Comparison of ENCODE assay signal across 10 mouse cellular contexts in genomic region chr1:153598773-153599172, GRCm38 (mm10). TPM values are rescaled to one million over a fixed set of nuclear protein-coding genes. Genes with fewer than 3 reads are reported as not detected.
DNase-seq lines count a peak whose midpoint lies in the region; ATAC-seq lines count a peak whose summit lies in the region.
"Had no signal": no experiment of that assay in that cellular context is flagged by ENCODE, and none has a peak within 500 bp of the region (broad histone marks: within the 10 kb centered on the region; RNA-seq: fewer than 3 reads in every experiment).

No protein-coding gene starts in this region.

- ATAC-seq in kidney, embryonic 14.5 days (ENCODE audit: low FRiP score, low TSS enrichment): peak; percentile 84
- ATAC-seq in forebrain, embryonic 11.5 days (replicated peaks; ENCODE audit: low FRiP score): peak; percentile 44; the same call in 1 of the 2 replicates
- peak; percentile 67 for ATAC-seq in hindbrain, embryonic 12.5 days (ENCODE audit: low FRiP score)
- no peak for ATAC-seq in megakaryocyte progenitor cell, adult 5-6 weeks (replicated peaks; ENCODE audit: poor library complexity)
- no peak for ATAC-seq in erythroid progenitor cell, adult 5-6 weeks (replicated peaks; ENCODE audit: low FRiP score, poor library complexity, severe bottlenecking)

- no peaks in the 10 kb centered on the region for H3K9me3 ChIP-seq in kidney, embryonic 14.5 days (ENCODE audit: control insufficient read depth, low read length)
- H3K9me3 ChIP-seq in forebrain, embryonic 11.5 days (ENCODE audit: control insufficient read depth, low read length): no peaks in the 10 kb centered on the region
- H3K9me3 ChIP-seq in hindbrain, embryonic 12.5 days (replicated peaks): no peaks in the 10 kb centered on the region
- H3K9me3 ChIP-seq: embryonic facial prominence, embryonic 13.5 days had no signal

- no peaks in the 10 kb centered on the region for H3K27me3 ChIP-seq in kidney, embryonic 14.5 days (ENCODE audit: control insufficient read depth, insufficient read depth, low read length)
- H3K27me3 ChIP-seq in forebrain, embryonic 11.5 days (ENCODE audit: control insufficient read depth, insufficient read depth, low read length): no peaks in the 10 kb centered on the region
- no peaks in the 10 kb centered on the region for H3K27me3 ChIP-seq in hindbrain, embryonic 12.5 days
- H3K27me3 ChIP-seq: embryonic facial prominence, embryonic 13.5 days had no signal

- DNase-seq in kidney, adult 8-10 months: no peak
- DNase-seq in forebrain, embryonic 11.5 days (ENCODE audit: low spot score): no peak
- DNase-seq in lung, postnatal 4 days: peak; percentile 57 to 62
- no peak for DNase-seq in c-Kit-positive CD71-positive TER-119-positive erythroid progenitor cells, embryonic 14.5 days (ENCODE audit: low spot score)

- no peak overlapping the region for H3K4me3 ChIP-seq in kidney, embryonic 14.5 days (ENCODE audit: low read length)
- no peak overlapping the region for H3K4me3 ChIP-seq in forebrain, embryonic 11.5 days (ENCODE audit: low read depth, low read length)
- no peak overlapping the region for H3K4me3 ChIP-seq in hindbrain, embryonic 12.5 days
- H3K4me3 ChIP-seq: embryonic facial prominence, embryonic 13.5 days had no signal

- no peak overlapping the region for H3K9ac ChIP-seq in kidney, embryonic 14.5 days (ENCODE audit: low read depth, low read length)
- no peak overlapping the region for H3K9ac ChIP-seq in forebrain, embryonic 11.5 days (ENCODE audit: low read length)
- no peak overlapping the region for H3K9ac ChIP-seq in hindbrain, embryonic 12.5 days
- H3K9ac ChIP-seq: embryonic facial prominence, embryonic 13.5 days had no signal

- no peak overlapping the region for H3K27ac ChIP-seq in kidney, embryonic 14.5 days (ENCODE audit: low read depth, low read length)
- no peak overlapping the region for H3K27ac ChIP-seq in forebrain, embryonic 11.5 days (ENCODE audit: low read depth, low read length)
- peak overlapping the region; percentile 55; the same call in 1 of the 2 replicates for H3K27ac ChIP-seq in hindbrain, embryonic 12.5 days
- H3K27ac ChIP-seq: embryonic facial prominence, embryonic 13.5 days; macrophage had no signal

- H3K4me2 ChIP-seq in kidney, embryonic 14.5 days (replicated peaks; ENCODE audit: low read depth, low read length): no peak overlapping the region
- no peak overlapping the region for H3K4me2 ChIP-seq in forebrain, embryonic 11.5 days (ENCODE audit: low read depth, low read length, severe bottlenecking)
- H3K4me2 ChIP-seq in hindbrain, embryonic 12.5 days (replicated peaks): no peak overlapping the region
- H3K4me2 ChIP-seq: embryonic facial prominence, embryonic 13.5 days had no signal

- peaks cover 7% of the 10 kb centered on the region; the same call in 1 of the 2 replicates for H3K4me1 ChIP-seq in kidney, embryonic 14.5 days (ENCODE audit: control insufficient read depth, insufficient read depth, low read length)
- peaks cover 4% of the 10 kb centered on the region; the same call in 1 of the 2 replicates for H3K4me1 ChIP-seq in forebrain, embryonic 11.5 days (replicated peaks; ENCODE audit: control insufficient read depth, insufficient read depth, low read length)
- H3K4me1 ChIP-seq in hindbrain, embryonic 12.5 days: peaks cover 12% of the 10 kb centered on the region
- H3K4me1 ChIP-seq: embryonic facial prominence, embryonic 13.5 days had no signal

- no peaks in the 10 kb centered on the region for H3K36me3 ChIP-seq in kidney, embryonic 14.5 days (ENCODE audit: control insufficient read depth, insufficient read depth, low read length)
- no peaks in the 10 kb centered on the region for H3K36me3 ChIP-seq in forebrain, embryonic 11.5 days (ENCODE audit: control insufficient read depth, insufficient read depth, low read length)
- H3K36me3 ChIP-seq in hindbrain, embryonic 12.5 days: no peaks in the 10 kb centered on the region
- H3K36me3 ChIP-seq: embryonic facial prominence, embryonic 13.5 days had no signal

- 15% methylated on average over 2 of the region's 2 CpGs for WGBS in kidney, embryonic 14.5 days
- WGBS in forebrain, embryonic 11.5 days: 15% methylated on average over 2 of the region's 2 CpGs
- WGBS in hindbrain, embryonic 12.5 days: 11% methylated on average over 2 of the region's 2 CpGs

RNA-seq across cellular contexts. Expression of gene Npl, which starts 48.9 kb away (rescaled TPM):
- 17.8 and 21.3 TPM in 2 replicates for polyA plus RNA-seq in kidney, embryonic 14.5 days (2014; fragmentation: Nextera tagmentation; extraction: Ambion mirVana)
- 12.4 and 14.3 TPM in 2 replicates for polyA plus RNA-seq in forebrain, embryonic 11.5 days (2014; fragmentation: Nextera tagmentation; extraction: Ambion mirVana)
- 14.4 and 14.7 TPM in 2 replicates for polyA plus RNA-seq in hindbrain, embryonic 12.5 days (2016; fragmentation: Nextera tagmentation; extraction: Ambion mirVana)
- 27.6 and 28.0 TPM in 2 replicates for total RNA-seq in megakaryocyte progenitor cell, adult 5-6 weeks (2015)
- 14.2 and 15.2 TPM in 2 replicates for total RNA-seq in megakaryocyte progenitor cell, adult 5-6 weeks (2017)
- total RNA-seq in erythroid progenitor cell, adult 5-6 weeks (2015; ENCODE audit: low replicate concordance): 4.7 and 5.9 TPM in 2 replicates
- 1.7 TPM in 1 of 2 replicates, not detected in the other for total RNA-seq in erythroid progenitor cell, adult 5-6 weeks (2017; ENCODE audit: low replicate concordance)

RNA-seq across cellular contexts. Expression of gene Rgs8, which starts 54.1 kb away (rescaled TPM):
- 0.04 and 0.10 TPM in 2 replicates for polyA plus RNA-seq in kidney, embryonic 14.5 days (2014; fragmentation: Nextera tagmentation; extraction: Ambion mirVana)
- polyA plus RNA-seq in forebrain, embryonic 11.5 days (2014; fragmentation: Nextera tagmentation; extraction: Ambion mirVana): 12.1 and 12.2 TPM in 2 replicates
- 18.3 and 18.6 TPM in 2 replicates for polyA plus RNA-seq in hindbrain, embryonic 12.5 days (2016; fragmentation: Nextera tagmentation; extraction: Ambion mirVana)
- total RNA-seq in megakaryocyte progenitor cell, adult 5-6 weeks (2015): 0.17 and 1.1 TPM in 2 replicates
- total RNA-seq in megakaryocyte progenitor cell, adult 5-6 weeks (2017): 0.25 and 0.37 TPM in 2 replicates
- not detected in 2 replicates for total RNA-seq in erythroid progenitor cell, adult 5-6 weeks (2015; ENCODE audit: low replicate concordance)
- total RNA-seq in erythroid progenitor cell, adult 5-6 weeks (2017; ENCODE audit: low replicate concordance): not detected in 2 replicates
- polyA plus RNA-seq: macrophage had no signal

Comparison
In these comparisons a context has a peak if more than half of its experiments do, and no peak if none do; other contexts are left out.
1. ATAC-seq: peak in kidney, embryonic 14.5 days (single experiment), forebrain, embryonic 11.5 days (single experiment) and hindbrain, embryonic 12.5 days (single experiment); none in megakaryocyte progenitor cell, adult 5-6 weeks (single experiment) and erythroid progenitor cell, adult 5-6 weeks (single experiment).
2. DNase-seq: peak in lung, postnatal 4 days (2 of 2); none in kidney, adult 8-10 months (0 of 2), forebrain, embryonic 11.5 days (single experiment) and c-Kit-positive CD71-positive TER-119-positive erythroid progenitor cells, embryonic 14.5 days (single experiment).
3. RNA of gene Rgs8, which starts 54.1 kb away (polyA plus RNA-seq): 18.3 to 18.6 TPM in hindbrain, embryonic 12.5 days and 12.1 to 12.2 TPM in forebrain, embryonic 11.5 days; 0.04 to 0.10 TPM in kidney, embryonic 14.5 days; every median in the first group is over 10 times any median in the second.